Mouse (Mus musculus) CD4-positive, CD25-positive, alpha-beta regulatory T cell, adult 9 weeks (primary cell): ENCODE measurements around the gene Pabpn1l. TPM values are rescaled to one million over a fixed set of nuclear protein-coding genes. Genes with fewer than 3 reads are reported as not detected.

Experiments used
- polyA plus RNA-seq: library from polyadenylated mRNA; unstranded; fragments of 100-300 nt; shearing (Covaris generic); gene quantifications from one replicate; pipeline ENCODE4 v1.2.1, GENCODE M21; 2017

Gene Pabpn1l
- polyA plus RNA-seq, result not detected

GRCm38 (mm10) chr8:122622727-122623126 is at the start of gene Pabpn1l:
TSS of gene Pabpn1l (minus strand) at chr8:122622739.

DNA sequence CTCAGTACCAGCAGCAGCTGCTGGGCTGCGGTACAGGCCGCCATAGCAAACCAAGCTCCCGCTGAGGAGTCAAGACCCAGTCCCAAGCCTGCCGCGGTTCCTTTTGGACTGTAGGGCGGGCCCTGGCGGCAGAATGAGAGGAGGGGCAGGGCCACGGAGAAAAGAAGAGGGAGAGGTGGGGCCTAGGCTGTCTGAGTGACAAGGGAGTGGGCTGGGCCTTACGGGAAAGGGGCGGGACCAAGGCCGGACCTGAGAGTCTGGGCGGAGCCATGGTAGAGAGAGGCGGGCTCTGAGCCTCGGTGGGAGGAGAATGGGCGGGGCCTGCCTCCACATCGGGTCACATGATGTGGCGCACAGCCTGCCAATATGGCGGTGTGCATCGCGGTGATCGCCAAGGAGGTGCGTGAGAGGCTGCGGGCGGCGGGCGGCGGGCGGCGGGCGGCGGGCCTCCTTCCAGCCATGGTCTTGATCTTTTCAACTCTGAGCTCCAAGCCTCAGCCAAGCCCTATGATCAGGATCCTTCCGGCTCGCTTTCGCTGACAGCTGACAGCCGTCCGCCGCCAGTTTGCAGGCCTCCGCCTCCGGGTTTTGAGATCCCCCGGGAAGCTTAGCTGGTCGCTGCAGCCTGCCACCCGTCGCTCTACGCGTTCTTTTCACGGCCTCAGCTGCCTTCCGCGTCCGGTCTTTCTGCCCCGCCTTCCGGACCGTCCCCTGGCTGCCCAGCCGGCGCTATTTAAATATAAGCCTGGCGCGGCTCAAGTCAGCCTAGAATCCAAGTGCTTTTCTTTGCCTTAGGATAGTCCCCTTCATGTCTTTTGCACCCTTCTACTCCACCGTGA is 11.0 kb downstream of the Pabpn1l start, which contains the start of the genes Galns and Trappc2l:
Gene Galns (minus strand): TSS at position 169 of the 839 bp plus-strand sequence.
Gene Trappc2l (plus strand): TSS at position 346 of the 839 bp plus-strand sequence.

GRCm38 (mm10) chr8:122576648-122577022 is 45.9 kb downstream of the Pabpn1l start, which contains the start of gene Aprt:
TSS of gene Aprt (minus strand) at chr8:122576909.

Other genes starting within 250 kb of the Pabpn1l start
- 53.9 TPM for gene Zc3h18, start 246.1 kb downstream of the Pabpn1l start, polyA plus RNA-seq
- gene Il17c, start 200.7 kb downstream of the Pabpn1l start, polyA plus RNA-seq, result 0.92 TPM
- 1,044 TPM for gene Cyba, start 189.8 kb downstream of the Pabpn1l start, polyA plus RNA-seq
- 29.2 TPM for gene Mvd, start 179.3 kb downstream of the Pabpn1l start, polyA plus RNA-seq
- gene Snai3, start 162.0 kb downstream of the Pabpn1l start, polyA plus RNA-seq, result 5.2 TPM
- 29.5 TPM for gene Rnf166, start 146.7 kb downstream of the Pabpn1l start, polyA plus RNA-seq
- 70.3 TPM for gene Ctu2, start 146.6 kb downstream of the Pabpn1l start, polyA plus RNA-seq
- gene Piezo1, start 71.4 kb downstream of the Pabpn1l start, polyA plus RNA-seq, result 5.2 TPM
- gene Cdt1, start 54.7 kb downstream of the Pabpn1l start, polyA plus RNA-seq, result 11.4 TPM
- gene Aprt, start 45.8 kb downstream of the Pabpn1l start, polyA plus RNA-seq, result 264 TPM
- gene Galns, start 11.3 kb downstream of the Pabpn1l start, polyA plus RNA-seq, result 17.2 TPM
- 55.9 TPM for gene Trappc2l, start 11.1 kb downstream of the Pabpn1l start, polyA plus RNA-seq
- 0.09 TPM for gene Cbfa2t3, start 76.4 kb upstream of the Pabpn1l start, polyA plus RNA-seq
- gene Acsf3, start 152.7 kb upstream of the Pabpn1l start, polyA plus RNA-seq, result 7.7 TPM
- gene Cdh15, start 225.2 kb upstream of the Pabpn1l start, polyA plus RNA-seq, result not detected